Mouse (Mus musculus) midbrain, embryonic 16.5 days (tissue): Measurements from ENCODE around the gene B4galt2. TPM values are rescaled to one million over a fixed set of nuclear protein-coding genes. Genes with fewer than 3 reads are reported as not detected.

ENCODE experiments used
- ATAC-seq: fragments of 200-750 bp; cut with Nextera tagmentation; 2 replicates; pipeline ENCODE4 v1.8.0; 2017; ENCODE audit warnings: moderate TSS enrichment
- H3K27ac ChIP-seq: fragments of 300-500 bp; sonication (generic); 2 replicates; pipeline ENCODE4 v1.5.1; 2014; ENCODE audit warnings: mild to moderate bottlenecking, low read length, mixed read lengths
- H3K27me3 ChIP-seq: fragments of 300-500 bp; sonication (generic); 2 replicates; pipeline ENCODE4 v1.6.1; 2014; ENCODE audit warnings: low read depth, low read length, mixed read lengths; ENCODE audit not compliant: control insufficient read depth, insufficient read depth
- H3K36me3 ChIP-seq: fragments of 300-500 bp; sonication (generic); 2 replicates; pipeline ENCODE4 v1.6.1; 2014; ENCODE audit warnings: mild to moderate bottlenecking, low read length, moderate library complexity, mixed read lengths; ENCODE audit not compliant: control insufficient read depth, insufficient read depth
- H3K4me1 ChIP-seq: fragments of 300-500 bp; sonication (generic); 2 replicates; pipeline ENCODE4 v1.6.1; 2014; ENCODE audit warnings: mild to moderate bottlenecking, low read length, mixed read lengths; ENCODE audit not compliant: control insufficient read depth, insufficient read depth
- H3K4me2 ChIP-seq: fragments of 300-500 bp; sonication (generic); 2 replicates; pipeline ENCODE4 v1.6.1; 2014; ENCODE audit warnings: mild to moderate bottlenecking, low read length, mixed read lengths
- H3K4me3 ChIP-seq: fragments of 300-500 bp; sonication (generic); 2 replicates; pipeline ENCODE4 v1.5.1; 2014; ENCODE audit warnings: low read depth, mild to moderate bottlenecking, low read length, moderate library complexity, mixed read lengths
- H3K9ac ChIP-seq: fragments of 300-500 bp; sonication (generic); 2 replicates; pipeline ENCODE4 v1.6.1; 2014; ENCODE audit warnings: low read depth, low read length, mixed read lengths
- H3K9me3 ChIP-seq: fragments of 300-500 bp; sonication (generic); replicated peaks from 2 replicates; pipeline ENCODE4 v1.6.1; 2014; ENCODE audit warnings: mild to moderate bottlenecking, low read length, mixed read lengths; ENCODE audit not compliant: control insufficient read depth, poor library complexity, severe bottlenecking
- WGBS: fragments of 180-500 bp; shearing (Covaris S2); extraction: QIAGEN DNeasy Blood & Tissue Kit; methylation state at CpG from one replicate; pipeline ENCODE4 v1.1.7; 2014; 5-methylcytosine and 5-hydroxymethylcytosine counted together
- polyA plus RNA-seq: library from polyadenylated mRNA; unstranded; fragments of >200 nt; fragmentation: Nextera tagmentation; extraction: Ambion mirVana; gene quantifications from 2 replicates; pipeline ENCODE4 v1.2.1, GENCODE M21; 2015

The B4galt2 gene
- polyA plus RNA-seq, 1 experiment from 2014 or later = 65.5 TPM

- peaks cover 9% of the 10 kb centered on the region for H3K4me1 ChIP-seq
- H3K4me2 ChIP-seq = no peak overlapping the region
- H3K4me3 ChIP-seq = no peak overlapping the region
- no peak overlapping the region for H3K9ac ChIP-seq
- no peaks in the 10 kb centered on the region for H3K36me3 ChIP-seq
- no peak overlapping the region for H3K27ac ChIP-seq
- H3K27me3 ChIP-seq = no peaks in the 10 kb centered on the region
- WGBS = 89% methylated on average over 5 of the region's 5 CpGs
- no peaks in the 10 kb centered on the region for H3K9me3 ChIP-seq
- no peak for ATAC-seq
These were observed 35.5 kb upstream of the B4galt2 start for GRCm38 (mm10) chr4:117918762-117919161.

- H3K36me3 ChIP-seq = no peaks in the 10 kb centered on the region
- WGBS = 74% methylated on average over 3 of the region's 3 CpGs
- no peaks in the 10 kb centered on the region for H3K9me3 ChIP-seq
- no peak overlapping the region for H3K4me2 ChIP-seq
- no peak for ATAC-seq
- H3K4me1 ChIP-seq = peaks cover 14% of the 10 kb centered on the region
- H3K9ac ChIP-seq = no peak overlapping the region
- H3K4me3 ChIP-seq = no peak overlapping the region
- H3K27ac ChIP-seq = no peak overlapping the region
- H3K27me3 ChIP-seq = no peaks in the 10 kb centered on the region
These were observed 35.0 kb upstream of the B4galt2 start for GRCm38 (mm10) chr4:117918261-117918660.

GRCm38 (mm10) chr4:117917847-117918246 is 34.6 kb upstream of the B4galt2 start:
- Histone ChIP-seq H3K9ac (no peak overlapping the region), H3K4me3 (no peak overlapping the region), H3K4me2 (no peak overlapping the region), H3K9me3 (no peaks in the 10 kb centered on the region), H3K27ac (no peak overlapping the region), H3K36me3 (no peaks in the 10 kb centered on the region), H3K27me3 (no peaks in the 10 kb centered on the region), H3K4me1 (peaks cover 18% of the 10 kb centered on the region)
- no peak for ATAC-seq
- WGBS = 95% methylated on average over 4 of the region's 4 CpGs

- no peak overlapping the region for H3K4me2 ChIP-seq
- 95% methylated on average over 4 of the region's 4 CpGs for WGBS
- ATAC-seq = no peak
- H3K9ac ChIP-seq = no peak overlapping the region
- H3K27ac ChIP-seq = no peak overlapping the region
- H3K36me3 ChIP-seq = no peaks in the 10 kb centered on the region
- H3K27me3 ChIP-seq = no peaks in the 10 kb centered on the region
- no peak overlapping the region for H3K4me3 ChIP-seq
- H3K9me3 ChIP-seq = no peaks in the 10 kb centered on the region
- H3K4me1 ChIP-seq = peaks cover 22% of the 10 kb centered on the region
These were observed 34.1 kb upstream of the B4galt2 start for GRCm38 (mm10) chr4:117917402-117917801.

GRCm38 (mm10) chr4:117916386-117916785 is 33.1 kb upstream of the B4galt2 start:
- H3K36me3 ChIP-seq = no peaks in the 10 kb centered on the region; the same call in 1 of the 2 replicates
- ATAC-seq = no peak
- no peaks in the 10 kb centered on the region for H3K9me3 ChIP-seq
- H3K4me3 ChIP-seq = no peak overlapping the region
- no peak overlapping the region for H3K27ac ChIP-seq
- no peaks in the 10 kb centered on the region for H3K27me3 ChIP-seq
- WGBS = 95% methylated on average over 5 of the region's 5 CpGs
- H3K4me2 ChIP-seq = peak overlapping the region; percentile 99
- H3K4me1 ChIP-seq = peaks cover 23% of the 10 kb centered on the region
- 0 out of 2 replicates have a peak overlapping the region, but pooled peaks have one; percentile 85 for H3K9ac ChIP-seq

GRCm38 (mm10) chr4:117915489-117916105 is 32.3 kb upstream of the B4galt2 start:
- H3K36me3 ChIP-seq = no peaks in the 10 kb centered on the region; the same call in 1 of the 2 replicates
- no peaks in the 10 kb centered on the region for H3K27me3 ChIP-seq
- peaks cover 30% of the 10 kb centered on the region for H3K4me1 ChIP-seq
- H3K27ac ChIP-seq = peak overlapping the region; percentile 89; the same call in 1 of the 2 replicates
- H3K9me3 ChIP-seq = no peaks in the 10 kb centered on the region
- H3K4me3 ChIP-seq = peak overlapping the region; percentile 83
- no peak for ATAC-seq
- 4% methylated on average over 19 of the region's 19 CpGs for WGBS
- peak overlapping the region; percentile 99 for H3K4me2 ChIP-seq
- peak overlapping the region; percentile 85 for H3K9ac ChIP-seq

- Histone ChIP-seq H3K9me3 (no peaks in the 10 kb centered on the region), H3K9ac (peak within 1 kb of the TSS; percentile 85), H3K36me3 (peaks cover 2% of the 10 kb centered on the region; the same call in 1 of the 2 replicates), H3K27me3 (no peaks in the 10 kb centered on the region), H3K4me1 (peaks cover 37% of the 10 kb centered on the region), H3K4me3 (peak within 1 kb of the TSS; percentile 83), H3K27ac (peak within 1 kb of the TSS; percentile 89), H3K4me2 (peak within 1 kb of the TSS; percentile 99)
- peak; percentile 95 for ATAC-seq
- WGBS = under 1% methylated on average over 60 of the region's 61 CpGs
These were observed 31.5 kb upstream of the B4galt2 start, which contains the start of gene Ipo13 for GRCm38 (mm10) chr4:117914591-117915442. Gene Ipo13 (minus strand): TSS chr4:117914999.

DNA sequence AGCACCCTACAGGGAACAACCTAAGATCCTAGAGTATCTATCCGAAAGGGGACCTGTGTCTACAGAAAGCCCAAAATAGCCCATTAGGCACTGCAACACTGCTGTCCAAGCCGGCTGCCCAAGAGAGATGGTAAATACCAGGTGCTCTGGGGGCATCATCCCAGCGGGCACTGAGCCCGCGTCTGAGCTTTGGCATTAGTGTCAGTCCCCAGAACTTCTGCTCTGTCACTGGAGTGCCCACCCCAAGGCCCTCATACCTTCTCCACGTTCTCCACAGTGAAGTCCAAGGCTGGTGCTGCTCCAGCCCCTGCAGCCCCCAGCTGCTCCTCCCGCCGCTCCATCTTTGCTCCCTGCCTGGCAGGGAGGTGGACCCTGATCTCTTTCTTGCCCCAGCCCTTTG is 30.7 kb upstream of the B4galt2 start:
- Histone ChIP-seq H3K27me3 (no peaks in the 10 kb centered on the region), H3K4me2 (peak overlapping the region; percentile 99), H3K4me3 (peak overlapping the region; percentile 83), H3K9ac (peak overlapping the region; percentile 85), H3K9me3 (no peaks in the 10 kb centered on the region), H3K27ac (no peak overlapping the region), H3K36me3 (peaks cover 2% of the 10 kb centered on the region; the same call in 1 of the 2 replicates), H3K4me1 (peaks cover 45% of the 10 kb centered on the region)
- peak; percentile 5; the same call in 1 of the 2 replicates for ATAC-seq
- 16% methylated on average over 8 of the region's 8 CpGs for WGBS

DNA sequence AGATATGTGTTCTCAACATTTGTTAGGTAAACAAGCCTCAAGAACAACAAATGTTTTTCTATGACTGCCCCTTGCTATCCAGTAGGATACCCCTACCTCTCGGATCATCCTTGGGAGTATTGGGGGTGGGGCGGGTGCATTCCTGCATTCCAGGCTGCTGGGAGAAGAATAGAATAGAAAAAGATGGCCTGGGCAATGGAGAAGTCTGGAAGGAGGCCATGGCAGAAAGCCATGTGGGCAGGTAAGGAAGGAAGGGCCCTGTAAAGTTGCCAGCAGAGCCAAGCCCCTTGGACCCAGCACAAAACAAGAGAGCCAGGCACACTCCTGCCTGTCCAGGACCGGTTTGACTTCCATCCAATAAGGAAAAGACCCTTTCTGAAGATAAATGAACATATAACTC is 30.1 kb upstream of the B4galt2 start:
- Histone ChIP-seq H3K27ac (no peak overlapping the region), H3K4me3 (peak overlapping the region; percentile 83), H3K27me3 (no peaks in the 10 kb centered on the region), H3K4me1 (peaks cover 51% of the 10 kb centered on the region), H3K4me2 (peak overlapping the region; percentile 99), H3K36me3 (peaks cover 2% of the 10 kb centered on the region; the same call in 1 of the 2 replicates), H3K9ac (peak overlapping the region; percentile 35; the same call in 1 of the 2 replicates), H3K9me3 (no peaks in the 10 kb centered on the region)
- no peak for ATAC-seq
- WGBS = 48% methylated on average over 3 of the region's 3 CpGs
